Mouse (Mus musculus): Measurements from ENCODE around the gene Fbp1. TPM values are rescaled to one million over a fixed set of nuclear protein-coding genes. Genes with fewer than 3 reads are reported as not detected.
A peak's percentile ranks its signal among the peaks of the same experiment; 100 is the strongest.
"Not testable (repeated sequence)": the region's sequence is repeated elsewhere in the genome, so short reads cannot be mapped to it uniquely, and the experiment has no call there.

The Fbp1 gene
- polyA plus RNA-seq, 1 experiment from 2014 or later = 0.29 TPM

DNA sequence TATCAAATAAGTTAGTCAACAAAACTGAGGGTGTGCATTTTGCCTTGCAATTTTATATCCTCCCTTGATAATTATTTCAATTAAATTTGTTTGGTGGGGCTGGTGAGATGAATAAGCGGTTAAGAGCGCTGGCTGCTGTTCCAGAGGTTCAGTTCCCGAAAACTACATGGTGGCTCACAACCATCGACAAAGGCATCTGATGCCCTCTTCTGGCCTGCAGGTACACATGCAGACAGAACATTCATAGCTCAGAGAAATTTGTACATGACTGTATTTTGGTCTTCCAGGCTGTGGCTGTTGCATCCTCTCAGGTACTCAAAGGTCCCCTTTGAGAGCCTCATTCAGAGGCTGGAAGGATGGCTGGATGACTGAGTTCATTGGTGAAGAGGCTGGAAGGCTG is 28.0 kb downstream of the Fbp1 start:
- no peaks in the 10 kb centered on the region for H3K36me3 ChIP-seq
- no peak overlapping the region for H3K9ac ChIP-seq (replicated peaks)
- peaks cover 8% of the 10 kb centered on the region; the same call in 1 of the 2 replicates for H3K4me1 ChIP-seq
- H3K27ac ChIP-seq (replicated peaks) = no peak overlapping the region
- no peaks in the 10 kb centered on the region for H3K9me3 ChIP-seq (replicated peaks)
- no peak for ATAC-seq (ENCODE audit: low FRiP score)
- H3K27me3 ChIP-seq (replicated peaks) = no peaks in the 10 kb centered on the region
- 88% methylated on average over 4 of the region's 4 CpGs for WGBS
- no peak overlapping the region for H3K4me3 ChIP-seq (replicated peaks)
- no peak overlapping the region for H3K4me2 ChIP-seq

DNA sequence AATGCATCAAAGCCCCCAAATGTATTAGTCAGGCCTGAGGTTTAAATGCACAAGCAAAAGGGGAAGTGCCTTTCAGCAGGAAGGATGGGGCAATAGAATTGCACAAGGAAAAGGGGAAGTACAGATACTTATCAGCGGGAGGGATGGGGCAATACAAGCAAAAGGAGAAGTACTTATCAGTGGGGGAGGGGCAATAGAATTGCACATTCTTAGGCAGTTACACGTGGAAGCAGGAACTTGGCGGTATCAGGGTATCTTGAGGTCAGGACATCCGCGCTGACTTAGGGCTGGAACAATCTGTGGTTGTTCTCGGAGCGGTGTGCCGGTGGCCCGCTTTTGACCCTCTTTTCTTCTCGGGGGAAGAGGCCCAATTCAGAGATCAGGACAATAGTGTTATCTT is 28.8 kb downstream of the Fbp1 start:
- H3K9me3 ChIP-seq (replicated peaks); H3K9ac ChIP-seq (replicated peaks); H3K27me3 ChIP-seq (replicated peaks); H3K36me3 ChIP-seq; H3K4me2 ChIP-seq; H3K27ac ChIP-seq (replicated peaks); H3K4me3 ChIP-seq (replicated peaks); ATAC-seq (ENCODE audit: low FRiP score): not testable (repeated sequence)
- peaks cover 11% of the 10 kb centered on the region for H3K4me1 ChIP-seq
- WGBS = 86% methylated on average over 10 of the region's 10 CpGs

DNA sequence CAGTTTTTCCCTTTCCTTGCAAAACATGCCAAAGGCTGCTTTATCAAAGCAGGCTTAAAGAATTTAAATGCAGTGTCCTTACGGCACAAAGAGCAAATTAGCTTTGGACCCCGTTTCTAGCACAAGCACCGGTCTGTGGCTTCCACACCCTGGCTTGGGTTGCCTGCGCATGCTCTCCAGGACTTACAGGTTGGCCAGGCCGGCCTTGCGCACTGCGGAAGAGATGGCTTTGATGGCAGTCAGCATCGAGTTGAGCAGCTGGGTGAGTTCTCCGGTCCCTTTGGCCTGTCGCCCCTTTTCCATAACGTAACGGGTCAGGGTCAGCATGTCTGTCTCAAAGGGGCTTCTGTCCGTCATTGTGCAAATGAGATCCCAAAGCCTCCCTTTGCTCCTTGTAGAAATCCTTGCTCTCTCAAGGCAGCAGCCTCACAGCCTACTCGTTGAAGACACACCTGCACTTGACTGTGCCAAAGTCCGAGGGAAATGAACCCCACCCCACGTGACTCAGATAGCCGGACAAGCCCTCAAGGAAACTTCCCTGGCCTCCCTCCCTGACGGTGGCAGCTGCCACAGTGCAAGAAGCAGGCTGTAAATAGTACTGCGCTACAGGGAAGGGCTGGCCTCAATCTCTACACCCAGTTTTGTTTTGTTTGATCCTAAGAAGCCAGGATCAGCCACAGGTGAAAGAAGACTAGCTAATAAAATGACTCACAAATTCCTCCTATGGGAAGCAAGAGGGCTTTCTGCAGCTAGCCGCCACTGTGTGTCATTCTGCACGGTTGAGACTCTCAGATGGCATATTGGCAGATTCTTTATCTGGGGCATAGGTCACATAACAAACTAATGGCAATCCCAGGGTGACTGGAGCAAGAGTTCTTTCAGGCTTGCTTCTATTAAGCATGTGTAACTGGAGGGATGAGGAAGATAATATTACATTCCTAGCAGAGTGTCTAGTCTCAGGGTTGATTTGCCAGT is 29.9 kb downstream of the Fbp1 start, which contains the start of gene Fbp2:
Gene Fbp2 (minus strand): TSS at position 482 of the 975 bp plus-strand sequence.
- Histone ChIP-seq H3K27me3 (replicated peaks) (no peaks in the 10 kb centered on the region), H3K4me2 (no peak within 1 kb of the TSS), H3K9me3 (replicated peaks) (no peaks in the 10 kb centered on the region), H3K36me3 (no peaks in the 10 kb centered on the region), H3K4me1 (peaks cover 11% of the 10 kb centered on the region), H3K4me3 (replicated peaks) (no peak within 1 kb of the TSS), H3K9ac (replicated peaks) (no peak within 1 kb of the TSS), H3K27ac (replicated peaks) (no peak within 1 kb of the TSS)
- ATAC-seq (ENCODE audit: low FRiP score) = no peak
- WGBS = 71% methylated on average over 21 of the region's 21 CpGs

DNA sequence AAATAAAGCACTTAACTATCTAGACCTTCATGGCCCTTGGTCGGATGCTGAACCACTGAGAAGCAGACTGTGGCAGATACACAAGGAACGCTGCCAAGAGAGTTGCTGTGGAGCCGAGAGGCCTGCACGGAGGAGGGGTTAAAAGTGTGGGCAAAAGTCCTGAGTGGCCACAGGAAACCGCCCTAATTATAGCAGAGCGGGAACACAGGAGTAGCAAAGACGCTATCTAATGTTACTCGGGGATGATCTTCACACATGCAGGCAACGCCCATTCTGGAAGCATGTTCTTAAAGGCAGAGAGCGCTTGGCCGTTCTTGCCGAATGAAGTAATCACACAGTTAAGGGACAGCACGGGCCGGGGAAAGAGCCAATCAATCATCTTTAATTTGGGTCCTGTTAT is 31.2 kb downstream of the Fbp1 start:
- H3K4me1 ChIP-seq = peaks cover 11% of the 10 kb centered on the region
- H3K27ac ChIP-seq (replicated peaks) = no peak overlapping the region
- no peaks in the 10 kb centered on the region for H3K9me3 ChIP-seq (replicated peaks)
- no peak overlapping the region for H3K4me2 ChIP-seq
- ATAC-seq (ENCODE audit: low FRiP score) = no peak
- WGBS = 86% methylated on average over 14 of the region's 14 CpGs
- H3K4me3 ChIP-seq (replicated peaks) = no peak overlapping the region
- no peaks in the 10 kb centered on the region for H3K27me3 ChIP-seq (replicated peaks)
- no peaks in the 10 kb centered on the region for H3K36me3 ChIP-seq
- no peak overlapping the region for H3K9ac ChIP-seq (replicated peaks)

DNA sequence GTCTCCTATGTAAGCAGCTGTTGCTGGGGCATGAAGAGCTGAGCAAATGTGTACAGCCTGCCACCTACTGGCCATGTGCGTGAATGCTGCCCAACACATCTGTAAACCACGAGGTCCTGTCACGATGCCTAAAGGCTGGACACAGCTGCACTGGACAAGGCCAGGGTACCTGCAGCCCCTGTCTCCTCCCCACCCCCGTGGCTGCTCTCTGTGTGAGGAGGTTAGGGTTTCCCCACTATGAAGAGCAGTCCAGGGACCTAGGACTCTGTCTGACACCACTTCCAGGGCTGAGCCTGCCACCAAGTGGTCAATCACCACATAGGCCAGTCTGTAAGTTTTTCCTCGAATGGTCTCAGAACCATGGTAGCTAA is 31.8 kb downstream of the Fbp1 start:
- WGBS = 2% methylated on average over 5 of the region's 5 CpGs
- H3K27ac ChIP-seq (replicated peaks) = 0 out of 2 replicates have a peak overlapping the region, but pooled peaks have one; percentile 14
- H3K27me3 ChIP-seq (replicated peaks) = no peaks in the 10 kb centered on the region
- peak overlapping the region; percentile 44 for H3K4me3 ChIP-seq (replicated peaks)
- peak overlapping the region; percentile 41 for H3K9ac ChIP-seq (replicated peaks)
- H3K36me3 ChIP-seq = no peaks in the 10 kb centered on the region
- no peaks in the 10 kb centered on the region for H3K9me3 ChIP-seq (replicated peaks)
- H3K4me1 ChIP-seq = peaks cover 11% of the 10 kb centered on the region
- peak; percentile 93 for ATAC-seq (ENCODE audit: low FRiP score)
- H3K4me2 ChIP-seq = peak overlapping the region; percentile 82

DNA sequence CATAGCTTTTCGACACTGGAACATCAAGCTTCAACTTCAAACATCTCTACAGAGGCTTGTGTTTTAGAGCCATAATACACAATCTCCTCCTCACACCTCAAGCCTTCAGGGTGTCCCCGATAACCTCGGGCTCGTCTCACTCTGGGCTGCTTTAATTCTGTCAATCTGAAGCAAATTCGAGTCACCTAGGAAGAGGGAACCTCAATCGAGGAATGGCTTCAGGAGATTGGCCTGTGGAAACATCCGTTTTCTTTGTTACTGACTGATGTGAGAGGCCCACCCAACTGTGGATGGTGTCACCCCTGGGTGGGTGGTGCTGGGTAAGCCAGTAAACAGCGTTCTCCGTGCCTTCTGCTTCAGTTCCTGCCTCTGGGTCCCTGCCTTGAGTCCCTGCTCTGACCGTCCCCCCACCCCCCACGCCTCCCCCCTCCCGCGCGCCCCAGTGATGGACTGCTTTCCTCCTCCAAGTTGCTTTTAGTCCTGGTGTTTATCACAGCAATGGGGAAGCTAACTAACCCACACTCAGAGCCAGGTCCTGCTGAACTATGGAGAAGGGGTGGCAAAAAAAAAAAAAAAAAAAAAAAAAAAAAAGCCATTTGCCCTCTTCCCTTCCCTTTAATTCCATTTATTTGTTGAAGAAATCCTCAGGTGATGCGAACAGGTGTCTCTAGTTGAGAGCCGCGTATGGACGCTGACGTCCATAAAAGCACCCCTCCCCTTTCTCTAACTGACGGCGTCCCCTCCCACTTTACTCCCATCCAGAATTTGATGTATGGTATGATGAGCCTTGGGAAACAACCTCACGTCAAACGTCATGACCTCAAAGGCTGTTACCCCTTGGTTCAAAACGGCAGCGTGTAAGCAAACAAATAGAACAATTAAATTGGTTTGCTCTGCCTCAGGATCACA is 32.4 kb downstream of the Fbp1 start:
- Histone ChIP-seq H3K27me3 (replicated peaks) (no peaks in the 10 kb centered on the region), H3K27ac (replicated peaks) (0 out of 2 replicates have a peak overlapping the region, but pooled peaks have one; percentile 14), H3K9me3 (replicated peaks) (no peaks in the 10 kb centered on the region), H3K36me3 (no peaks in the 10 kb centered on the region), H3K4me1 (peaks cover 11% of the 10 kb centered on the region), H3K4me3 (replicated peaks) (peak overlapping the region; percentile 44), H3K4me2 (peak overlapping the region; percentile 82), H3K9ac (replicated peaks) (peak overlapping the region; percentile 41)
- WGBS = 32% methylated on average over 25 of the region's 25 CpGs
- peak; percentile 68 for ATAC-seq (ENCODE audit: low FRiP score)

DNA sequence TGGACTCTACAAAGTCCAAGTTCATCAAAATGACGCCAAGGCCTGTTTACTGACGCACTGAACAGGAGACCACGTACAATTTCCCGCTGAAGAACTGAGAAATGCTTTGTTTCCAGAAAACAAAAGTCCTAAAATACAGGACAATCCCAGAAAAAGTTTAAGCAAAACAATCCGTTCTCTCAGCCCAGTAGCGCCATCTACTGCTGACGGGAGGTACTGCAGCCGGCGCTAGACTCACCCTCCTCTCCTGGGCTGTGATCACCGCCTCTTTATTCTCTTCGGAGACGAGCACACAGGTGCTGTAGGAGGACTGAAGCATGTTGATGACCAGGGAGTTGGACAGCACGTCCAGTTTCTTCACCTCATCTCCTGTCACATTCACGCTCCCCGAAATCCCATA is 33.4 kb downstream of the Fbp1 start:
- peak overlapping the region; percentile 43 for H3K4me2 ChIP-seq
- H3K9ac ChIP-seq (replicated peaks) = no peak overlapping the region
- H3K4me1 ChIP-seq = peaks cover 11% of the 10 kb centered on the region
- 9% methylated on average over 15 of the region's 15 CpGs for WGBS
- H3K36me3 ChIP-seq = no peaks in the 10 kb centered on the region
- H3K9me3 ChIP-seq (replicated peaks) = no peaks in the 10 kb centered on the region
- H3K4me3 ChIP-seq (replicated peaks) = peak overlapping the region; percentile 13; the same call in 1 of the 2 replicates
- no peak overlapping the region for H3K27ac ChIP-seq (replicated peaks)
- no peaks in the 10 kb centered on the region for H3K27me3 ChIP-seq (replicated peaks)
- ATAC-seq (ENCODE audit: low FRiP score) = no peak

DNA sequence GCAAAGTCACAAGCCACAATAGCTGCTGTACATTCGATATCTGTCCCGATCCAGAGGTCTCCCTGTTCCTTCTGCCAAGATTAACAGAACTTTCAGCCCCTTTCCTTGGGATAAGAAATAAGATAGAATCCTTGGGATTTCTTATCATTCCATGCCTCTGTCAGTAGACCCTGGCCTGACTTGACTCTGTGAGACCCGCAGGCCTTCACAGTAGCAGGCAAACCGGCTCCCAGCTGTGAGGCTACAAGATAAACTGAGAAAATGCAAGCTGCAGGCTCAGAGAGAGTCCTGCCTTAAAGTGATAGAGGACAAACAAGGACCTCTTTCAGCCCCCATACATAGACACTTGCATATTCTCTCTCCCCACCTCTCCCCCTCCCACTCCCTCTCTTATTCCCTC is 54.7 kb downstream of the Fbp1 start:
- no peaks in the 10 kb centered on the region for H3K36me3 ChIP-seq
- no peaks in the 10 kb centered on the region for H3K9me3 ChIP-seq (replicated peaks)
- H3K9ac ChIP-seq (replicated peaks) = no peak overlapping the region
- no peak overlapping the region for H3K4me3 ChIP-seq (replicated peaks)
- H3K4me1 ChIP-seq = no peaks in the 10 kb centered on the region
- no peak overlapping the region for H3K27ac ChIP-seq (replicated peaks)
- 51% methylated on average over 4 of the region's 4 CpGs for WGBS
- ATAC-seq (ENCODE audit: low FRiP score) = no peak
- H3K27me3 ChIP-seq (replicated peaks) = no peaks in the 10 kb centered on the region
- no peak overlapping the region for H3K4me2 ChIP-seq

DNA sequence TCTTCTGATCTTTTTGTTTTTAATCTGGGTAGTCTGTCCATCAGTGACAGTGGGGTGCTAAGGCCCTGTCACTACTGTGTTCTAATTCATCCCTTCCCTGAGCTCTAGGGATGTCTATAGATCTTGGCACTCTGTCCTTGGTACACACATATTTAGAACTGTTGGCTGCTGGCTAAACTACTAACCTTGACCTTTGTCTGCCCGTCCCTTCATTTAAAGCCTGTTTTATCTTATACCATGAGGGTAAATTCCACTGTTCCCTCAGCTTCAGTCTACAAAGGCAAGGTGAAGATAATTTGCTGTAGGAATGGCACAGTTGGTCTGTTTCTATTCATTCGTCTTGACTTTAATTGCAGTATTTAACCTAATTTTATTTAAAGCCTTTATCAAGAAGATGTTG is 55.8 kb downstream of the Fbp1 start:
- Histone ChIP-seq H3K9ac (replicated peaks) (no peak overlapping the region), H3K4me3 (replicated peaks) (no peak overlapping the region), H3K4me1 (no peaks in the 10 kb centered on the region), H3K4me2 (no peak overlapping the region), H3K27ac (replicated peaks) (no peak overlapping the region), H3K27me3 (replicated peaks) (no peaks in the 10 kb centered on the region), H3K36me3 (no peaks in the 10 kb centered on the region), H3K9me3 (replicated peaks) (no peaks in the 10 kb centered on the region)
- ATAC-seq (ENCODE audit: low FRiP score) = no peak
- 84% methylated on average over 2 of the region's 2 CpGs for WGBS

DNA sequence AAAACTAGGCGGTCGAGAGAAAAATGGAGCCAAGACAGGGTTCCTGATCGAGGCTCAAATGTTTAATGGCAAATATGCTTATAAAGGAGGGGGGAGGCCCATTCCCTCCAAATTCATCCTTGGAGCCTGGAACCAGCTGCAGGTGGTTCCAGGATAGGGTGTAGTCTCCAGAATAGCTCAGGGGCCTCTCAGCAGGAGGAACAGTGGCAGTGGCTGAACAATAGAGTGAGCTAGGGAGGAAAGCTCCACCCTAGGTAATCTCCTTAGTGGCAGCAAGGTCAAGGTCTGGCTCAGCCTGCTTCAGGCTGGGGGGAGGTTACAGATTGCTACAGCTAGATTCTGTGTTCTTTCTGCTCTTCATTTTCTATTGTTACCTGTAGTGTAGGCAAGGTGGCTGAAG is 72.4 kb downstream of the Fbp1 start:
- not testable (repeated sequence) for H3K9me3 ChIP-seq (replicated peaks); H3K36me3 ChIP-seq; H3K4me1 ChIP-seq; H3K4me2 ChIP-seq; H3K27ac ChIP-seq (replicated peaks); ATAC-seq (ENCODE audit: low FRiP score); H3K9ac ChIP-seq (replicated peaks); H3K4me3 ChIP-seq (replicated peaks); H3K27me3 ChIP-seq (replicated peaks)
- 93% methylated on average over 3 of the region's 3 CpGs for WGBS
